Mouse (Mus musculus): ENCODE data around the gene Pld3. TPM values are rescaled to one million over a fixed set of nuclear protein-coding genes. Genes with fewer than 3 reads are reported as not detected.

The Pld3 gene
- total RNA-seq, 1 experiment from 2014 or later: 6.0 TPM

GRCm38 (mm10) chr7:27572133-27572532, 19.1 kb upstream of the Pld3 start:
- ATAC-seq (replicated peaks; ENCODE audit: low read depth, poor library complexity, severe bottlenecking): no peak

- no peak for ATAC-seq (replicated peaks; ENCODE audit: low read depth, poor library complexity, severe bottlenecking)
Observed at GRCm38 (mm10) chr7:27569580-27570224, 16.7 kb upstream of the Pld3 start.

- no peak for ATAC-seq (replicated peaks; ENCODE audit: low read depth, poor library complexity, severe bottlenecking)
Observed at GRCm38 (mm10) chr7:27560978-27561377, 8.0 kb upstream of the Pld3 start.

- ATAC-seq (replicated peaks; ENCODE audit: low read depth, poor library complexity, severe bottlenecking): no peak
Observed at GRCm38 (mm10) chr7:27560291-27560887, 7.4 kb upstream of the Pld3 start.

- ATAC-seq (replicated peaks; ENCODE audit: low read depth, poor library complexity, severe bottlenecking): peak; percentile 24; the same call in 1 of the 2 replicates
Observed at GRCm38 (mm10) chr7:27552070-27552469, 948 bp downstream of the Pld3 start.

GRCm38 (mm10) chr7:27549597-27549996, 3.4 kb downstream of the Pld3 start:
- no peak for ATAC-seq (replicated peaks; ENCODE audit: low read depth, poor library complexity, severe bottlenecking)

GRCm38 (mm10) chr7:27544675-27545370, 8.2 kb downstream of the Pld3 start:
- peak; percentile 59 for ATAC-seq (replicated peaks; ENCODE audit: low read depth, poor library complexity, severe bottlenecking)

- ATAC-seq (replicated peaks; ENCODE audit: low read depth, poor library complexity, severe bottlenecking): no peak
Observed at GRCm38 (mm10) chr7:27543851-27544250, 9.2 kb downstream of the Pld3 start.

GRCm38 (mm10) chr7:27543065-27543464, 10.0 kb downstream of the Pld3 start:
- ATAC-seq (replicated peaks; ENCODE audit: low read depth, poor library complexity, severe bottlenecking): no peak

GRCm38 (mm10) chr7:27542392-27543033, 10.5 kb downstream of the Pld3 start:
- ATAC-seq (replicated peaks; ENCODE audit: low read depth, poor library complexity, severe bottlenecking): peak; percentile 70

- ATAC-seq (replicated peaks; ENCODE audit: low read depth, poor library complexity, severe bottlenecking): no peak
Observed at GRCm38 (mm10) chr7:27541922-27542321, 11.1 kb downstream of the Pld3 start.

- peak; percentile 78 for ATAC-seq (replicated peaks; ENCODE audit: low read depth, poor library complexity, severe bottlenecking)
Observed at GRCm38 (mm10) chr7:27541431-27541830, 11.6 kb downstream of the Pld3 start.

- ATAC-seq (replicated peaks; ENCODE audit: low read depth, poor library complexity, severe bottlenecking): no peak
Observed at GRCm38 (mm10) chr7:27540935-27541334, 12.1 kb downstream of the Pld3 start.

- ATAC-seq (replicated peaks; ENCODE audit: low read depth, poor library complexity, severe bottlenecking): no peak
Observed at GRCm38 (mm10) chr7:27540521-27540920, 12.5 kb downstream of the Pld3 start.

GRCm38 (mm10) chr7:27538797-27539196, 14.2 kb downstream of the Pld3 start:
- no peak for ATAC-seq (replicated peaks; ENCODE audit: low read depth, poor library complexity, severe bottlenecking)

- no peak for ATAC-seq (replicated peaks; ENCODE audit: low read depth, poor library complexity, severe bottlenecking)
Observed at GRCm38 (mm10) chr7:27537998-27538397, 15.0 kb downstream of the Pld3 start.

GRCm38 (mm10) chr7:27536618-27537017, 16.4 kb downstream of the Pld3 start:
- ATAC-seq (replicated peaks; ENCODE audit: low read depth, poor library complexity, severe bottlenecking): no peak

GRCm38 (mm10) chr7:27535386-27535785, 17.6 kb downstream of the Pld3 start:
- peak; percentile 53; the same call in 1 of the 2 replicates for ATAC-seq (replicated peaks; ENCODE audit: low read depth, poor library complexity, severe bottlenecking)

- no peak for ATAC-seq (replicated peaks; ENCODE audit: low read depth, poor library complexity, severe bottlenecking)
Observed at GRCm38 (mm10) chr7:27532480-27533050, 20.5 kb downstream of the Pld3 start.

- no peak for ATAC-seq (replicated peaks; ENCODE audit: low read depth, poor library complexity, severe bottlenecking)
Observed at GRCm38 (mm10) chr7:27531707-27532106, 21.3 kb downstream of the Pld3 start.

Measured in common myeloid progenitor, adult 5-6 weeks (primary cell).